Comparison of ENCODE assay signal across 7 mouse cellular contexts in the genomic region with DNA sequence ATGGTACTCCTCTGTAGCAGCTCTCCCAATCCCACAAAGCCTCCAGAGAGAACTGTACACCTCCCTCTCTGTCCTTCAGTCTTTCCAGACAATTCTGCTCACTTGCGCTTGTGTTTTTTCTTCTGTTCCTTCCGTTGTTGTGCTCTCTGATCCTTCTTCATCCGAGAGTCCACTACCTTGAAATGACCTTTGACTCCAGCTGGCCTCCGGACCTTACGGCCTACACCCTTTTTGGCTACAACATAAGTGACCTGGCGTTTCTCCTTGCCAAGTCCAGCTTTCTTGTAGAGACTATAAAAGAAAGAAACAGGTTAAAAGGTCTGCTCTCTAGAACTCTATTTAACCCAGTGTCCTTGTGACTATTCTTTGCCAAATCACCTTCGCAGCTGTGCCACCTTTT.
"Had no signal": no experiment of that assay in that cellular context is flagged by ENCODE, and none has a peak within 500 bp of the region (broad histone marks: within the 10 kb centered on the region; RNA-seq: fewer than 3 reads in every experiment).

No protein-coding gene starts in this region.

- DNase-seq: layer of hippocampus, postnatal 36 days; lung, adult 18-20 months; retina, postnatal 1 day; right cerebral cortex, postnatal 4 days; spleen, adult 18-20 months; thymus, adult 18-20 months; thymus, postnatal 14 days had no signal
